Mouse (Mus musculus) megakaryocyte, embryonic 14.5 days (primary cell): ENCODE results near the gene Fam83e.

Source experiments
- FLI1 ChIP-seq: IDR thresholded peaks from 2 replicates; pipeline ENCODE4 v1.6.1; 2012; ENCODE audit warnings: low read length, inconsistent platforms, mixed read lengths
- GATA1 ChIP-seq: IDR thresholded peaks from 3 replicates; pipeline ENCODE4 v1.6.1; 2012; ENCODE audit warnings: mixed read lengths, low read length, inconsistent platforms, borderline replicate concordance

- TF ChIP-seq GATA1 (no peak), FLI1 (no peak)
These were observed 12.5 kb downstream of the Fam83e start for GRCm38 (mm10) chr7:45733477-45733876.
